Mouse (Mus musculus) CH12.LX (cell line): ENCODE data around the gene Celsr2.

Experiments used
- CHD1 ChIP-seq: IDR thresholded peaks from 2 replicates; pipeline ENCODE4 v1.6.1; 2012; ENCODE audit warnings: low read depth, low read length, improper control_type of control experiment, inconsistent platforms
- CTCF ChIP-seq, 2 experiments: IDR thresholded peaks in 1 of 2; conservative IDR thresholded peaks in 1 of 2; 2 replicates each; pipeline ENCODE4 v1.5.1; 2011 to 2012; ENCODE audit warnings: low read depth in 2 of 2, low read length in 2 of 2, improper control_type of control experiment in 1 of 2, inconsistent platforms in 1 of 2, mild to moderate bottlenecking in 1 of 2, moderate library complexity in 1 of 2
- MXI1 ChIP-seq: IDR thresholded peaks from 2 replicates; pipeline ENCODE4 v1.6.1; 2011; ENCODE audit warnings: mild to moderate bottlenecking, low read depth, low read length, improper control_type of control experiment
- MYC ChIP-seq: IDR thresholded peaks from 2 replicates; pipeline ENCODE4 v1.6.1; 2011; ENCODE audit warnings: low read depth, mild to moderate bottlenecking, improper control_type of control experiment, low read length

DNA sequence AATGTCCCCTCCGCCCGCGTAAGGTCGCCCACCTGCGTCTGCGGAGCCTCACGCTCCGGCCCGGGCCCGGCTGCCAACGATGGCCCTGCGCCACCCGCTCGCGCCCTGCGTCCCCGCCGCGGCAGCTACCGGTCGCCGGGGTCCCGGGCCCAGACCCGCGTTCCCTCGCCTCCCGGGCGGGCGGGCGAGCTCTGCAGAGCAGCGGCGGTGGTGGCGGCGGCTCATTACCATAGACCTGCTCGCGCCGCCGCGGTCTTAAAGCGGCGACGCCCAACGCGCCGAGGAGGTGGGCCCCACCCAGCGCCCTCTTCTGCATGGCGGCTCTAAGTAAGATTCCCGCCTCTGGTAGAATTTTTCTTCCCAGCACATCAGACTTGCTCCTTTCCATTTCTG lies 475 bp upstream of the Celsr2 start:
- no peak for TF ChIP-seq MYC
- no peak for TF ChIP-seq MXI1
- TF ChIP-seq CTCF (conservative IDR thresholded peaks at IDR 0.05 in 1 of 2, IDR thresholded peaks at IDR 0.05 in 1 of 2; ENCODE audit: low read depth in 2 of 2, low read length in 2 of 2) = no peak
- TF ChIP-seq CHD1 = no peak
